Mouse (Mus musculus) cerebellum, postnatal 25 days (tissue): Measurements from ENCODE around the gene Ppip5k1.
A peak's percentile ranks its signal among the peaks of the same experiment; 100 is the strongest.

Experiments used
- DNase-seq, 2 experiments: peaks; one replicate each; pipeline ENCODE4 v3.0.0; 2021; ENCODE audit warnings: mixed read lengths in 2 of 2

The Ppip5k1 gene

DNA sequence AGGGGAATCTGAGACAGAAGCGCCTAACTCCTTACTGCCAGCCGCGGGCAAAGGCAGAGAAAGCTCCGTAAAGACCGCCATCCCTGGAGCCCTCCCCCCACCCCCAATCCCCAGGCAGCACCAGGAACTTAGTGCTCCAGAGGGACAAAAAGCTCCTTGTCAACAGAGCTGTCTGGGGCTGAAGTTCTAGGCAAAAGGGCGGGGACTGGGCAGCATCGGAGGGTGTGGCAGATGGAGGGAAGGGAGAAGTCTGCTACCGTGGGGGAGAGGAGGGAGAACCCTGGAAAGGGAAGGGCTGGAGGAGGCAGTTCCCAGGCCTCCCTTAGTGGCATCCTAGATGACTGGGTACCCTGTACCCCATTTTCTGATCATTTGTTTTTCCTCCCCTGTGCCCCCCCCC is 57.1 kb downstream of the Ppip5k1 start:
- DNase-seq: peak; percentile 29 to 56

DNA sequence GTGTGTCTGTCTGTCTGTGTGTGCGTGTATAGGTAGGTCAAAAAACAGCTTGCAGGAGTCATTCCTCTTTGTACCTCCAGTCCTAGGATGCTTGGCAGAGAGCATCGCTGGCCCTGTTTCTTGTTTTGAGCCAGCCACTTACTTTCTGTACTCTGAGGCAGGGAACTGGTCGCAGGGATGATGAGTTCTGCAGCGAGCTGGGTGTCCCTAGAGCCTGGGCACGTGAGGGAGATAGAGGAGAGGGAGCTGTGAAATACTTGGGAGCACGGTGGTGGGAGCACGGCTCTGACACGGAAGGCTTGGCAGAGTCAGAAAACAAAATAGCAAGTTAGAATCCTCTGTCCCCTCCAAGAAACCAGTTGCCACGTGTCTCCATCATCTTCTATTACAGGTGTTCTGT is 57.5 kb downstream of the Ppip5k1 start:
- DNase-seq: peak in 1 of 2 experiments; percentile 48

DNA sequence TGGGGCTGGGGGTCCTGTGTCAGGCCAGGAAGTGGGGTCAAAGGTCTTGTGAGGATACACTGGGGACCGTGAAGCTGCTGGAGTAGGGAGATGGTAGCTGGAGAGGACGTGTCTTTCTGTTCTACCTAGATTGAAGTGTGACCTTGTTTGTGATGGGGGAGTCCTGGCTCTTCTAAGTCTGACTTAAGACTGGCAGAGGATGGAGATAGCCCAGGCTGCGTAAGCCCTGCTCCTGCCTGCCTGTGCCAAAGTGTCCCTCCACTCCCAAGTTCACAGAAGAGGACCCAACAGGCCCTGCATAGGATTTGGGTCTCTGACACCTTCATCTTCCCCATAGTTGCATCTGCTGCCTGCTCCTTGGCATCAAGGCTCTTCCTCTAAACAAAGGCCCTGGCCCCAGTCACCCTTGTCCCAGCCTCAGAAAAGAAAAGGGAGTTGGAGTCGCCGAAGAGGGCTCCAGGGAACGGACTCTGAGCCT is 58.4 kb downstream of the Ppip5k1 start:
- peak in 1 of 2 experiments; percentile 59 for DNase-seq

DNA sequence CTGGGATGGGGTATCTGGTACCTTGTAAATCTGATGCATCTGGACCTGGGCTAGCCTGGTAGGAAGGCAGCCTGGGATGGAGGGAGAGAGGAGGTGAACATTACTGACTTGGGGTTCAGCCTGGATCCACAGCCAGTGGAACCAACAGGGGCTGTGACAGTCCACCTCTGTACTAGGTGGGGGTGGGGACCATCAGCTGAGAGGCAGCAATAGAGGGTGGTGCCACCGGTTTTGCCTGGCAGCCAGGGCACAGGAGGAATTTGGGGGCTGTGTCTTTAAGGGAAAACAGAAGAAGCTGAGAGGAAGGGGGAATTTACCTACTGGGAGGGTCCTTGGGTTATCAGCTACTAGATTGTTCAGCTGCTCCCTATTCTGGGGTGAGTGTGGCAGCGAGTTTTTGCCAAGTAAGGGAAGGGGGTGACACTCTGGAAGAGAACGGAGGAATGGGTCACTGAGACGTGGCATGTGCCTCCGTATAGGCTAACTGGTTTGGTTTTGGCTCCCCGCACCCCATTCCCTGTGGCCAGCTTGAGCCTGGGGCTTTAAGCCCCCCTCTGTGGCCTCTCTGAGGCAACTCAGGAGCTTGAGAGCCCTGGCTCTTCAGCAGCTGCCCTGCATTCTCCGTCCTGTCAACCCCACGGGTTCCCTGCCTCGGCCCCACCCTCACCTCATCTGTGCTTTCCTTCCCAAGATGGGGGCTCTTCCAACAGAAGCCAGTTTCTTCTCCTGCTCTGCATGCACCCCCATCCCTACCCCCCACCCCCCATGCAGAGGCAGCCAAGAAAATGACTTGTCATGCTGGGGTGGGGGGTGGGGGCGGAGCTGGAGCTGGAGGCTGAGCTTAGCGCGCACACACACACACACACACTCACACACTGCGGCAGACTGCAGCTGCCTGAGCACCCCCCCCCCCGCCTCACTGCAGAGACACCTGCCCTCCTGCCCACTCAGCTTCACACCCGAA is 59.3 kb downstream of the Ppip5k1 start:
- peak; percentile 77 to 81 for DNase-seq

DNA sequence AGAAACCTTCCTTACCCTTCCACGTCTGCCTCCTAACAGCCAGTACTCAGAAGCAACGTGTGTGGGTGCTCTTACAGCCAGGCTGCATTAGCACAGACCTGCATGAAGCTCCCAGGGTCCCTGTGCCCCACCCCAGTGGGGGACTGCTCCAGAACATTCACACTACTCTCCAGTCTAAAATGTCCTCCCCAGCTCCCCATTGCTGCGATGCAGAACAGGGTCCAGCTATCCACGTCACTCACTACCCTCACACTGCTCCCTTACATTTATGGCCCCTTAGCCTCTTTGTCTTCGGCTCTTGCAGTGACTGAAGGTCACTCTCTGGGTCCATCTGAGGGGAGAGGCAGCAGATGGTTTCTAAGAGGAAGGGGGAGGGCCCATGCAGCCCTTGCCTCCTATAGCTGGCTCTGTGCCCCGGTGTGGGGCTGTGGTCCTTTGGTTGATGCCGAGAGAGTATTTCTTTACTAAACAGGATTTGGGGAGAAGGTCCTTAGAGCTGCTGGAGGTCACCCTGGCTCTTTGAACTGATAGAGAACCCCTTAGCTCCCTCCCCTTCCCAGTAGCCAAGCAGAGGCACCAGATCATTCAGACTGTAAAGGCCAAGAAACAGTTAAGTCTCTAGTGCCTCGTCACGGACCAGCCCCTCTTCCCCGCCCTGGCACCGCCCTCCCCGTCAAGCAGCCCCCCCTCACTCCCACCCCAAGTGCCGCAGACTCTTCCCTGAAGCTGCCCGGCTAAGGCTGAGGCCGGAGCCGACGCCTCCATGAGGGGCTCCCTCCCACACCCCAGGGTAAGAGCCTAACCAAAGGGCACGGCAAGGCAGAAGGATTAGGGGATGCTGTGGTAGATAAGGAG is 60.2 kb downstream of the Ppip5k1 start:
- DNase-seq: peak; percentile 85 to 91

DNA sequence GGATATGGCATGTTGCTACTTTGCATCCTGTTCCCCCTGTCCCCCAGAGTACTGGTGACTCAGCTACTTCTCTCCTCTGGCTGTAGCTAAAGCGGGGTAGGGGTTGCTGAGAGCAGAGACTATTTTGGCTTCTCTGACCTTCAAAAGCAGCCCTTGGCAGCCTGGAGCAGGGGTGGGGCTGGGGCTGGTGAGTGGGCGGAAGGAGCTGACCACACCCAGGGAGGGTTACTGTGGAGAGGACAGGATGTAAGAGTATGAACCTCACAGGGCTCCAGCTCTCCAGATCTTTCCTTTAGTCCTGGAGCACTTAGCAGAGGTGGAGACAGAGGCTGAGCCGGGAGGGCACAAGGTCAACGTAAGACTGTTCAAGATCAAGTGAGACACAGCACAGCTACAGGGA is 61.0 kb downstream of the Ppip5k1 start:
- DNase-seq: peak; percentile 74 to 81

DNA sequence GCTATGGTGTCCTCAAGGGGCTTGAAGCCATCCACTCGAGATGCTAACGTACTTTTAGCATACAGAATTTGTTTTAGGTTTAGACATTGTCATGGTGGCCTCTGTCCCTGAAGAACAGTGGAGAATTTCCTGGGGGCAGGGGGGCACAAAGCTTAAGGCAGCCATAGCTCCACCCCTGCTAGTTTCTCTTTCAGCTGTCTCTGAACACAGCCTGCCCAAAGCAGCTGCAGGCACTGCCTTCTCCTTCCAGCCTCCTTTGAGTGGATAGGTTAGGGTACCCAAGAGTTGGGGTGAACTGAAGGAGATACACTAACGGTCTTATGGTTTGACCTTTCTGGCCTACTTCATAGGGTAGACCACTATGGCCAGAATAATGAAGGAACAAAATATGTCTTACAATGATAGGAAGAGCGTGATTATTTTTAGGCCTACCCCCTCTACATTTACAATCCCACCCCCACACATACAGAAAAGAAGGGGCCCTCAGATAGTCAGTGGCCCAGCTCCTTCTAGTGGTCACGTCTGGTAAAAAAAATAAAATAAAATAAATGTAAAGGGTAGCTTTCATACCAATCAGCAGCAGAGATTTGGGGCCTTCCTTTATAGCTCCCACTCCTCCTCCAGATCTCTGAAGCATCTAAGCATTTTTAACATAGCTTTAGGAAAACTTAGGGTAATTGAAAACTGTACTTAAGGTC is 62.7 kb downstream of the Ppip5k1 start:
- no peak for DNase-seq

DNA sequence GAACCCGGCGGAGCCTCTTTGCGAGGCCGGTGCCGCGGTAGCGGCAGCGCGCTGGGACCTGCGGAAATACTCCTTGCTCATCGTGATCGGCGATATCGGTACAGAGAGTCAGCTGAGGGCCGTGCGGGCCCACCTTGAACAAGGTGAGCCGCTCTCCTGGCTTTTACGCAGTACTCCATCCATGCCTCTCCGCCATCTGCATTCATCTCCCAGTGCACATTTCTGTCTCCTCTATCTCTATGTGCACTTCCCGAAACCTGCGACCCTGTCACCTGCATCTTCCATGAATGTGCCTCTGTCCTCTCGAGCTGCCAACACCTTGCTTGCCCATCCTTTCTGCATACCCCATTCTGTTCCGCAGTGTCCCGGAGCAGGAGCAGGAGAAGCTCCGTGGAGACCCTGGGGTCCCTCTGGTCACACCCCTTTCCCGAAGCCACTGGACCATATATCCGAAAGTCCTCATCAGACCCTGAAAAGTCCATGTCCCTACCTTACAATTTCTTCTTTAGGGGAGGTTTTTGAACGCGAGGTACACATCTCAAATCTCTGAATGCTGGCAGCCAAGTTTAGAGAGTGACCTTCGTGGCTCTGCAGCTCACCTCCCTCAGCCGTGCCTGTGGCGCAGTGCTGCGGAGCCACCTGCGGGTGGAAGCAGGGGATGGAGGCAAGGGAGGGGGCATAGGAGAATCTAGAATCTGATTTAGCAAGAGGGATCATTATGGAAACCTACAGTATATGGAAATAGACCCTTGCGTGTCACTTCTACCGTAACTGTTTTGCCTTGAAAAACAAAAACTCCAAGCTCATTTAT is 65.3 kb downstream of the Ppip5k1 start:
- DNase-seq: peak in 1 of 2 experiments; percentile 56

DNA sequence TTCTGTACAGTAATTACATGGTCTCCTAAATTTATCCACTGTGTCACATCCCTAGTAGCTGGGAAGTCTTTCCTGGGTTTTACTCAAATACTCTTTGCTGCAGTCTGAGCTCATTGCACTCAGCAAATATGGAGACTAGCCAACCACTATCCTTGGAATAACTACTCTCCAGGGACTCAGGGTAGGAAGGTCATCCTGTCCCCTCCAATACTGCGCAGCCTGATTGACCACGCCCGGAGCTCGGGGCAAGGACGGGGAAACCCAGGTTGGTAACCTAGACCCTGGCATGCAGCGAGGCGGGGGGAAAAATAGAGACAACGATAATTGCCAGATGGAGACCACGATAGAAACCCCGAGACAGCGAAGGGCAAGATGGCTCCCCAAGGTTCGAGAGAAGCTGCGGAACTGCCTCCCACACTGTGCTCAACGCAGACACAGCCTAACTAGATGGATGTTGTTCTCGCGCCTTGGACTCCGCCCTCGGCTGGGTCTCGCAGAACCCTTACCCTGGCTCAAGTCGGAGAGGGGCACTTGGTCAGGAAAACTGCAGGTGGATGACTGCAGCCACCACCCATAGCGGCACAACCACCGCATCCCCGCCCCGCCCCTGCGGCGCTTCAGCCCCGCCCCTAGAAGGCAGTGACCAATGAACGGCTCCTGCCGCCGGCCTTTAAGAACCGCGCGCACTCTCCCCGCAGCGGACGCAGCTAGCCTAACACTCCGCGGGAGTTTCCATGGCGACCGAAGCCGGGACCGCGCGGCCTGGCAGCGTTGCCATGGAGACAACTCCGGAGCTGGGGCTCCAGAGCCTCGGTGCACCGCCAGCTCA is 66.1 kb downstream of the Ppip5k1 start, which contains the start of gene Map1a:
Gene Map1a (plus strand): TSS at position 700 of the 829 bp plus-strand sequence.
- peak; percentile 98 to 99 for DNase-seq

DNA sequence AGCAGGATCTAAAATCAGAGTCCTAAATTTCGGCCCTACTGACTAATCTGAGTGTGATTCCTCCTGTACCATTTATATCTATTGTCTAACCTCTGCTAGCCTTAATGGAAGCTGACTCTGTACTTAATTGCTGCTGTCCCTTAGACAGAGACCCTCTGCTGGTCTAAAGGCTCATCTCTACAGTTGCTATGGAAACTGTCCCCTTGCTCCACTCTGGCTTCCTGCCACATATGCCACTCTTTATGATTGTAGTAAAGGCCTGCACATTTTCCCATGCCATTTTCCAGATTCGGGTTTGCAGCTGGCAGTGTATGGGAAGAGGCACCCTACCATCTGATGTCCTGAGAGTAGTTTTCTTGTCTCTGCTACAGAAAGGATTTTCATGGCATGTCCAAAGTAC is 67.3 kb downstream of the Ppip5k1 start:
- peak in 1 of 2 experiments; percentile 28 for DNase-seq

DNA sequence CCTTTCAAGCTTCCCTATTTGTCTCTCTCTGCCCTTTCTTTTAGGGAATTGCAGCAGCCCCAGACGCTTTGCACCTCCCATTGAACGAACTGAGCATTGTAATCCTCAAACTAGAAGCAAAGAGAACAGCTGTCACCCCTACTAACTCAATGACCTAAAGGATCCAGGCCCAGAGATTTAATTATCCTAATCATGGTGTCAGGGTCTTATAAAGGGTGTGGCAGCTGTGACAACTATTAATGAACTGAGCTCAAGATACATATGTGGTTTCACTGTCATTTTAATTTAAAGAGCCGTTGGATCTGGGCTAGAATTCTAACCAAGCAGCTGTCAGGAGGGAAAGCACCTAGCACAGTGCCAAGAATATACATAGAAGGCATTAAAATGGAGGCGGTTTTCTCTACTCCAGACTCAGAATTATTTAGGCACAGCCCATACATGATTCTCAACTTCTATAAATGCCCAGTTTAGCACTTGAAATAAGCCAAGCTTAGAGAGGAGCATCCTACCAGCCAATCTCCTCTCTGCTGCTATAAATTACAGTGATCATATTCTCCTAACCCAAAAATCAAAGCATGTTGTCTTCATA is 83.2 kb downstream of the Ppip5k1 start:
- DNase-seq: no peak

DNA sequence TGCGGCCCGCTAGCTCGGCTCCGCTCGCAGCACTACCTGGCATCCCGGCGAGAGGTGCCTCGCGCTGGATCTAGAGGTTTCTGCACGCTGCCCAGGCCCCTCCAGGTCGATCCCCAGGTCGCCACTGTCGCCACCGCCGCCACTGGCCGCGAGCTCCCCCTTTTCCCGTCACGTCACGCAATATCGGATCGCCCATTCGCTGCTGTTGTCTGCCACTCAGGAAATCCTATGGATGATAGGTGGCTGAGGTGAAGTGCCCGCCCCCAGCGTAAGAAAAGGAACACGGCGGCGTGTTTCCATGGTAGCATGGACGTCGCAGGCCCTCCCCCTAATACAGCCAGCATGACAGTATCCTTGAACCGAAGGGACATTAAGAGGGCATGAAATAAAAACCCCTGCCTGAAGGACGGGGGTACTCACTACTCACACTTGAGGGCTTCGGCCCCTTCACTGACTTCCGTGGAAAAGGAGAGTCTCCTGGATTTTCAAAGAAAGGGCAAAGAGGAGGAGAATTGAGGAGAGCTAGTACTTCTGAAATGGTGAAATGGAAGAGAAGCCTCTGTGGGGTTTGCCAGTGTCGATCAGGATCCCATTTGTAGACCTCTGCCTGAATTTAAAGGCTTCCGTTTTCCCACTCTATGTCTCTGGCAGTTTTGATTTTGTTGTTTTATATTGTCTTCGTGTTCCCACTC is 83.8 kb downstream of the Ppip5k1 start, which contains the start of gene Trp53bp1:
Gene Trp53bp1 (minus strand): TSS at position 172 of the 692 bp plus-strand sequence.
- peak; percentile 94 to 96 for DNase-seq

DNA sequence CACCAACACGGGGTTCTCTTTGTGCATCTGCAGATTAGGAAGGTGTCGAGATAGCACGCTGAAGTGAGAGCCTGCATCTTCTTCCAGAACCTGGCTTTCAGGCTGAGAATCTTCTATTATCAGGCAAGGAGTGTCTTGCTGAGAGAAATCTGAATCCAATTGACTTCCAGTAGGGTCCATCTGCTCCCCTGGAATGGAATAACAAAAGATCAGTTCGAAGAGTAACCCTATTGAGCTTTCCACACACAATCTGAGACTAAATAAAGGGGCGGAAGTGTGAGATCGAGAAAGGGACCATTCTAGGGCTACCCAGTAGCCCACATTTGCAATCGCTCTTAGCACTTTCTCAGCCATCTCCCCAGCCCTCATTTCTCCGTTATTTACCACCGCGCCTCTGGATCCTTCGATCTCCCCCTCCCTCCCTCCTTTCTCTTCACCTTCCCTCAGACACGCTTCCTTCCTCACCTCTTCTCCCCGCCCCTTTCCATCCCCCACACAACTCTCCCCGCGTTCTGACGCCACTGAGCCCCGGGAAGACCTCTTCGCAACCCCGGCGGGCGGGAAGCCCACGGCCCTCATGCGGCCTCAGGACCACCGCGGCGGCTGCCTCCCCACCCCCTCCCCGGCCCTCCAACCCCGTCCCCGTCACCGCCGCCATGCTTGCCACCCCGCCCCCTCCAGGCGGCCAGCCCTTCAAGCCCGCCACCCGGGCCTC is 84.5 kb downstream of the Ppip5k1 start:
- DNase-seq: no peak

DNA sequence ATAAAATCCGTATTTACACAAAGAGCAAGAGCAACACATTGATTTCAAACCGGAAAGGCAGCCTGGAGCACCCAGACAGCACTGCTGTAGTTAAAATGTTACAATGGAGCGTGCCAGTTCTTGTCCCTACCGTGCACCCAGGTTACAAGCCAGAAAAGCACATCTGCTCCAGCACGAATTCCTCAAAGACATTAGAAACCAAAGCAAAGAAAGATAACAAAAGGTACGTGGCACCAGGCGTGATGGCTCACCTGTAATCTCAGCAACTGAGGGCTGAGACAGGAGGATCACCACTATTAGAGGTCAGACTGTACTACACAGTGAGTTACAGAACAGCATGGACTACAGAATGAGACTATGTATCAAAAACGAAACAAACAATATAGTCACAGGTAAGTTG is 86.8 kb downstream of the Ppip5k1 start:
- no peak for DNase-seq
